Mouse (Mus musculus) lung, postnatal 36 days (tissue): ENCODE measurements around the gene Fkbp7.
A peak's percentile ranks its signal among the peaks of the same experiment; 100 is the strongest.
"Not testable (repeated sequence)": the region's sequence is repeated elsewhere in the genome, so short reads cannot be mapped to it uniquely, and the experiment has no call there.

Source experiments
- DNase-seq: peaks from one replicate; pipeline ENCODE4 v3.0.0; 2022; ENCODE audit warnings: mixed read lengths

Fkbp7 gene

DNA sequence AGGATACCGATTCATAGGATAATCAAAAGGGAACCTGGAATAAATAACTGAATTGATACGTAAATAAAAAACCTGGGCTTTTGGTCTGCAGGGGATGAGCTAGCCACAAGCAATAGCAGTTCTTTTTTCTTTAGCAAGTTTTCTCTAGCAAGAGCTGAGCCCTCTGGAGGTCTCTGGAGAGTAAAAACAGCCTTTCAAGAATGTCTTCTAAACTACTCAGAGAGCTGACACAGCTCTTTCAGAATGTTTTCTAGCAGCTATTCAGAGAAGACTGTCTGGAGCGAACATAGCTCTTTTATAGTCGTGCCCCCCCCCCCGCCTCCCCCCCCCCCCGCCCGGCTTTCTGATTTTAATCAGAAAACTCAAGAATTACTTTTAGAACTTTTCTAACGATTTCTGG is 13.5 kb downstream of the Fkbp7 start:
- no peak for DNase-seq

DNA sequence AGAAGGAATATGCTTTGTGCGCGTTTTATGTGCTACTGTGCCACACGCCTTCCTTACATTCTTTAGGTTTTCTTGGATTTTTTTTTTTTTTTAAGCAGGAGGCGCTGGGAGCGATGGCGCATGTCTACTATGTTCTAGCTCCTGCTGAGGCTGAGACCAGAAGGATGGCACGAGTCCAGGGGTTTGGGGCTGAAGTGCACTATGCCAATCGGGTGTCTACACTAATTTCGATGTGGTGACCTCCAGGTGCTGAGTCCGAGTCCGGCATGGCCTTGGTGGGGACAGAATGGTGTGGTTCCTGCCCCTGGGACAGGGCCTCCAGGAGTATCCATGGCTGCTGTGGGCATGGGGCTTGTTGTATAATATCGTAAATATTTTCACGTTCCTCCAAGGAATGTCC is 14.4 kb downstream of the Fkbp7 start:
- DNase-seq: no peak

DNA sequence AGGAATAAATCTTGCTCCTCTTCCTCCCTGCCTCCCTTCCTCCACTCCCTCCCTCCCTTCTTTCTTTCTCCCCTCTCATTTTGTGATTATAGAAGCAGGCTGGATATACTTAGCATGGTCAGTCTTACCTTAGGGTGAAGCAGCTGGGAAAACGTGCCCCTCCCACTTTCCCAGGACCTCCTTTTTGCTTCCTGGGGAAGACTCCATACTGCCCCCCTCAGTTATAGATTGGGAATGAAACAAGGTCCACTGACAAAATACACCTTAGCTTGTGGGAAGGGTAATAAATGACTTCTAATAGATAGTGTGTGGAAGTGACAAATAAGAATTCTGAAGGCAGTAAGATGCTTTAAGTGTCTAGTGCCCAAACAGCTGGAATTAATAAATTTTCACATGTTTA is 16.9 kb downstream of the Fkbp7 start:
- DNase-seq: peak; percentile 61

- DNase-seq: no peak
These were observed 17.5 kb downstream of the Fkbp7 start for GRCm38 (mm10) chr2:76655444-76655843.

DNA sequence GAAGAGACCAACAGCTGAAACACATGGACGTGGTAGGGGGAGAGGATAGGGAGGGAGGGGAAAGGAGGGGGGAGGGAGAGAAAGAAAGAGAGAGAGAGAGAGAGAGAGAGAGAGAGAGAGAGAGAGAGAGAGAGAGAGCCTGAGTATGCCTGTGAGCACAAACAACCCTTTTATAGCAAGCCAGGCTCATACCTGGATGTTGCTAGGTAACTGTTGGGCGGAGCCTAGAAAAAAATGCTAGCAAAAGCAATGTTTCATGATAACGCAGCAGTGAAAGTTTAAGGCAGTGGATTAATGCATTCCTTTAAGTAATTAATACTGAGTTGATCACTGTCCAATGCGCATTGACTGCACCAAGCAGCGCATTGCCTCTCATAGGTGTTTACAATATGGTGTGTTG is 18.3 kb downstream of the Fkbp7 start:
- peak; percentile 58 for DNase-seq

DNA sequence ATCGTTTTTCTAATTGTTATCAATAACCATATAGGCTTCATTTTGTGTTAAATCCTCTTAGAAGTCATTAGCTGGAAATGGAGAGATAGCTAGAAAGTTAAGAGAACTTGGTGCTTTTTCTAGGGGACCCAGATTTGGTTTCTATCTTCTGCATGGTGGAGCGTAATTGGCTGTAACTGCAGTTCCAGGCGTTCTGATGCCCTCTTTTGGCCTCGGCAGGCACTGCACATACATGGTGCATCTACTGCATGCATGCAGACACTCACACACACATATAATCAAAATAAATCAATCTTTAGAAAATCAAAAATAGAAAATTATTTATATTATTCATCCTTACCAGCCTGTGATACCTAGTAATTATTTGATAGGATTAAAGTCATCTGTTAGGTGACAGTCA is 19.8 kb downstream of the Fkbp7 start:
- no peak for DNase-seq

GRCm38 (mm10) chr2:76648666-76649141 is 24.2 kb downstream of the Fkbp7 start:
- peak; percentile 55 for DNase-seq

DNA sequence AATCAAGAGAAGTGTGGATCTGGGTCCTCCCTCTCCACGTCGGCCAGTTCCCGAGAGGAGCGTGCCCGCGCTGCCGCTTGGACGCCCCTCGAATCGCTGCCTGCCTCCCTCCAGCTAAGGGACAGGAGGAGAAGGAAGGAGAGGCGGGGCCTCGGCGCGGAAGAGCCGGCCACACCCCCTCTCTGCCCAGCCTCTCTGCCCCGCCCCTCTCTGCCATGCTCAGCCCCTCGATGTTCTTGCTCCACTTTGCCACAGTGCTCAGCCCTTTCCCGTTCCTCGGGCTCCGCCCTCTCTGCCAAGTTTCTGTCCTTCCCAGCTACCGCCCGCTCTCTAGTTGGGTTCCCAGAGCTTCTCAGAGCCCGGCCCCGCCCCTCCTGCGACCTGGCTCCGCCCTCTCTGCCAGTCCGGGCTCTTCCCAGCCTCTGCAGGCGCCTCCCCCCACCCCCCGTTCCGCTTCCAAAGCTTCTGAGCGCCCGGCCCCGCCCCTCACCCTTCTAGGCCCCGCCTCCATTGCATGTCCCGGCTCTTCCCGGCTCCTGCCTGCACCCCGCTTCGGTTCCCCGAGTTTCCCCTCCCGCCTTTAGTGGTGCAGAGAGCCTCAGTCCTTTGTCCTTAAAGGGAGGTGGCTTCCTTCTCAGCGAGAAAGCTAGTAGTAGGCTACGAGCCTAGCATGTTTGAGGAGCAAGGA is 24.9 kb downstream of the Fkbp7 start, which contains the start of the genes Prkra and Pjvk:
TSS of gene Prkra (minus strand) at position 133 of the 688 bp plus-strand sequence.
TSS of gene Pjvk (plus strand) at position 594 of the 688 bp plus-strand sequence.
- peak; percentile 99 for DNase-seq

- DNase-seq: peak; percentile 10
These were observed 25.5 kb downstream of the Fkbp7 start for GRCm38 (mm10) chr2:76647441-76647869.

GRCm38 (mm10) chr2:76643801-76644200 is 29.1 kb downstream of the Fkbp7 start:
- DNase-seq: no peak

GRCm38 (mm10) chr2:76639637-76640036 is 33.3 kb downstream of the Fkbp7 start:
- DNase-seq: no peak

GRCm38 (mm10) chr2:76631600-76631999 is 41.3 kb downstream of the Fkbp7 start:
- no peak for DNase-seq

GRCm38 (mm10) chr2:76630293-76630692 is 42.6 kb downstream of the Fkbp7 start:
- DNase-seq: no peak

- not testable (repeated sequence) for DNase-seq
These were observed 50.6 kb downstream of the Fkbp7 start for GRCm38 (mm10) chr2:76622316-76622715.

GRCm38 (mm10) chr2:76621724-76622123 is 51.2 kb downstream of the Fkbp7 start:
- no peak for DNase-seq

DNA sequence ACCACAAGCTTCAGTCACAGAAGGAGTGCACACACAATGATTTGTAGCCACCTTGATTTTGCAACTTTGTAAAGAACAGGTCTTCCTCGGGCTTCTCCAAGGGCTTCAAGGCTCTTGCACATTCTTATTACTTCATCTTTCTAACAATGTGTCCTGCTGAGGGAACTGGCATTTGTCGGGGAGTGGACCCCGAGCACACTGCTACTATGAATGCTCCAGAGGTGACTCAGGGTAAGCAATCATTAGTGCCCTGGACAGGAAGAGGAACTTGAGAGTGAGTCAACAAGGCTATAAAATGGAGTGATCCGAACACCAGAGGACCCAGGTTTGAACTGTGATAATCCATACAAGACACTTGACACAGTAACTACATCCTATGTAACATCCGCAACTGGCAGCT is 52.7 kb downstream of the Fkbp7 start:
- DNase-seq: no peak

DNA sequence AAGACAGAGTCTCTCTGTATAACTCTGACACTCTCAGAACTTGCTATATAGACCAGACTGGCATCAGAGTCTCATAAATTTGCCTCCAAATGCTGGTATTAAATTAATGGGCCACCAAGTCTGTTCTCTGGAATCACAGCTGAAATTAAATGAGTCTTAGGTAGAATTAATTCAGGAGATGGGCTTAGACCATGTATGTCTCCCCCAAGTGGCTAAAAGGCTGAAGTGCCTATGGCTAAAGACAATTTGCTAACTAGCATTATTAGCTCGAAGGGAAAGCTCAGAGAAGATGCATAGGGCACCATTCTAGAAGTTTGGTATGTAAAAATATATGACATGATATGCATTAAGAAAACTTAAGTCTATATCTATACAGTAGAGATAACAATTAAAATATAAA is 54.8 kb downstream of the Fkbp7 start:
- peak; percentile 58 for DNase-seq
